Mouse (Mus musculus) CH12.LX (cell line): ENCODE measurements around the gene Uggt2. TPM values are rescaled to one million over a fixed set of nuclear protein-coding genes. Genes with fewer than 3 reads are reported as not detected.

Experiments used
- DNase-seq: peaks from one replicate; pipeline ENCODE4 v3.0.0-alpha.2; 2013; ENCODE audit errors: extremely low read depth
- H3K27ac ChIP-seq: 2 replicates; pipeline ENCODE4 v1.5.1; 2012; ENCODE audit warnings: low read depth, mild to moderate bottlenecking, control low read depth, moderate library complexity; ENCODE audit not compliant: insufficient read depth
- H3K27me3 ChIP-seq: replicated peaks from 2 replicates; pipeline ENCODE3; 2012; ENCODE audit warnings: inconsistent platforms
- H3K36me3 ChIP-seq, 2 experiments: replicated peaks in 1 of 2; 2 replicates each; pipeline versions ENCODE3 to v1.6.1; 2012; ENCODE audit warnings: inconsistent platforms in 1 of 2, low read length in 1 of 2, mild to moderate bottlenecking in 1 of 2, mixed read lengths in 1 of 2, moderate library complexity in 1 of 2; ENCODE audit not compliant: control insufficient read depth in 1 of 2, insufficient read depth in 1 of 2
- H3K4me1 ChIP-seq, 2 experiments: 2 replicates each; pipeline ENCODE4 v1.6.1; 2012; ENCODE audit warnings: inconsistent platforms in 1 of 2, moderate library complexity in 1 of 2; ENCODE audit not compliant: insufficient read depth in 2 of 2, control insufficient read depth in 1 of 2
- H3K4me2 ChIP-seq: 2 replicates; pipeline ENCODE4 v1.6.1; 2012; ENCODE audit warnings: low read depth, mild to moderate bottlenecking, control low read depth; ENCODE audit not compliant: poor library complexity, insufficient read depth, severe bottlenecking
- H3K4me3 ChIP-seq, 3 experiments: fragments of 150-350 bp in 1 of 3; sonication (generic) in 1 of 3; replicated peaks in 1 of 3; 2 replicates each; pipeline versions ENCODE3 to v1.5.1; 2011 to 2012; ENCODE audit warnings: low read depth in 2 of 3, low read length in 2 of 3, mild to moderate bottlenecking in 2 of 3, moderate library complexity in 2 of 3, control low read depth in 1 of 3, improper control_type of control experiment in 1 of 3, inconsistent platforms in 1 of 3, mixed read lengths in 1 of 3; ENCODE audit not compliant: poor library complexity in 1 of 3
- H3K79me2 ChIP-seq: replicated peaks from 2 replicates; pipeline ENCODE4 v1.6.1; 2012; ENCODE audit warnings: mild to moderate bottlenecking, moderate library complexity; ENCODE audit not compliant: control insufficient read depth, poor library complexity, insufficient read depth, severe bottlenecking; ENCODE audit errors: extremely low read depth
- H3K9ac ChIP-seq: 2 replicates; pipeline ENCODE4 v1.6.1; 2012; ENCODE audit warnings: low read depth, mild to moderate bottlenecking, control low read depth, moderate library complexity; ENCODE audit not compliant: insufficient read depth
- H3K9me3 ChIP-seq: replicated peaks from 2 replicates; pipeline ENCODE3; 2012; ENCODE audit warnings: low read length, inconsistent platforms, mixed read lengths
- BHLHE40 ChIP-seq: IDR thresholded peaks from 2 replicates; pipeline ENCODE4 v1.6.1; 2011; ENCODE audit warnings: mild to moderate bottlenecking, low read depth, low read length, improper control_type of control experiment
- CHD1 ChIP-seq: IDR thresholded peaks from 2 replicates; pipeline ENCODE4 v1.6.1; 2012; ENCODE audit warnings: low read depth, low read length, improper control_type of control experiment, inconsistent platforms
- CHD2 ChIP-seq: IDR thresholded peaks from 2 replicates; pipeline ENCODE4 v1.6.1; 2011; ENCODE audit warnings: low read length, improper control_type of control experiment
- CTCF ChIP-seq, 2 experiments: IDR thresholded peaks in 1 of 2; conservative IDR thresholded peaks in 1 of 2; 2 replicates each; pipeline ENCODE4 v1.5.1; 2011 to 2012; ENCODE audit warnings: low read depth in 2 of 2, low read length in 2 of 2, improper control_type of control experiment in 1 of 2, inconsistent platforms in 1 of 2, mild to moderate bottlenecking in 1 of 2, moderate library complexity in 1 of 2
- E2F4 ChIP-seq: IDR thresholded peaks from 2 replicates; pipeline ENCODE4 v1.6.1; 2011; ENCODE audit warnings: low read depth, low read length, improper control_type of control experiment; ENCODE audit not compliant: insufficient replicate concordance
- ELF1 ChIP-seq: IDR thresholded peaks from 2 replicates; pipeline ENCODE4 v1.6.1; 2014; ENCODE audit warnings: low read depth, mild to moderate bottlenecking, inconsistent platforms, low read length, improper control_type of control experiment
- EP300 ChIP-seq: IDR thresholded peaks from 2 replicates; pipeline ENCODE4 v1.6.1; 2011; ENCODE audit warnings: low read length, improper control_type of control experiment
- GABPA ChIP-seq: IDR thresholded peaks from 2 replicates; pipeline ENCODE4 v1.6.1; 2012; ENCODE audit warnings: low read depth, low read length, improper control_type of control experiment, inconsistent platforms; ENCODE audit not compliant: insufficient replicate concordance
- HCFC1 ChIP-seq: IDR thresholded peaks from 2 replicates; pipeline ENCODE4 v1.6.1; 2012; ENCODE audit warnings: low read depth, mild to moderate bottlenecking, inconsistent platforms, low read length, improper control_type of control experiment
- IRF4 ChIP-seq: IDR thresholded peaks from 2 replicates; pipeline ENCODE4 v1.6.1; 2014; ENCODE audit warnings: low read depth, mild to moderate bottlenecking, inconsistent platforms, low read length, improper control_type of control experiment
- JUND ChIP-seq: conservative IDR thresholded peaks from 2 replicates; pipeline ENCODE4 v1.6.1; 2011; ENCODE audit warnings: low read depth, low read length, improper control_type of control experiment
- KAT2A ChIP-seq: IDR thresholded peaks from 2 replicates; pipeline ENCODE4 v1.6.1; 2012; ENCODE audit warnings: low read length, improper control_type of control experiment, inconsistent platforms; ENCODE audit not compliant: insufficient replicate concordance
- MAFK ChIP-seq: IDR thresholded peaks from 2 replicates; pipeline ENCODE4 v1.6.1; 2011; ENCODE audit warnings: low read length, improper control_type of control experiment; ENCODE audit not compliant: insufficient replicate concordance
- MAX ChIP-seq: IDR thresholded peaks from 2 replicates; pipeline ENCODE4 v1.6.1; 2011; ENCODE audit warnings: low read length, improper control_type of control experiment
- MAZ ChIP-seq: IDR thresholded peaks from 2 replicates; pipeline ENCODE4 v1.6.1; 2012; ENCODE audit warnings: low read depth, mild to moderate bottlenecking, inconsistent platforms, low read length, improper control_type of control experiment, moderate library complexity
- MEF2A ChIP-seq: IDR thresholded peaks from 2 replicates; pipeline ENCODE4 v1.6.1; 2014; ENCODE audit warnings: low read depth, mild to moderate bottlenecking, inconsistent platforms, low read length, improper control_type of control experiment, borderline replicate concordance
- MXI1 ChIP-seq: IDR thresholded peaks from 2 replicates; pipeline ENCODE4 v1.6.1; 2011; ENCODE audit warnings: mild to moderate bottlenecking, low read depth, low read length, improper control_type of control experiment
- NRF1 ChIP-seq: IDR thresholded peaks from 2 replicates; pipeline ENCODE4 v1.6.1; 2014; ENCODE audit warnings: low read depth, mild to moderate bottlenecking, inconsistent platforms, low read length, improper control_type of control experiment, moderate library complexity
- PAX5 ChIP-seq: IDR thresholded peaks from 2 replicates; pipeline ENCODE4 v1.6.1; 2012; ENCODE audit warnings: low read length, inconsistent platforms, mixed read lengths
- POLR2A ChIP-seq: IDR thresholded peaks from 2 replicates; pipeline ENCODE4 v1.6.1; 2011; ENCODE audit warnings: low read depth, mild to moderate bottlenecking, improper control_type of control experiment, low read length
- RCOR1 ChIP-seq: conservative IDR thresholded peaks from 2 replicates; pipeline ENCODE4 v1.6.1; 2012; ENCODE audit warnings: low read depth, mild to moderate bottlenecking, inconsistent platforms, low read length, improper control_type of control experiment
- SMC3 ChIP-seq: IDR thresholded peaks from 2 replicates; pipeline ENCODE4 v1.6.1; 2011; ENCODE audit warnings: low read depth, low read length, improper control_type of control experiment
- TBP ChIP-seq: conservative IDR thresholded peaks from 2 replicates; pipeline ENCODE4 v1.6.1; 2011; ENCODE audit warnings: low read depth, low read length, improper control_type of control experiment
- TCF12 ChIP-seq: IDR thresholded peaks from 2 replicates; pipeline ENCODE4 v1.6.1; 2014; ENCODE audit warnings: low read depth, mild to moderate bottlenecking, inconsistent platforms, low read length, improper control_type of control experiment
- UBTF ChIP-seq: IDR thresholded peaks from 2 replicates; pipeline ENCODE4 v1.6.1; 2012; ENCODE audit warnings: low read depth, mild to moderate bottlenecking, inconsistent platforms, low read length, improper control_type of control experiment, moderate library complexity
- USF1 ChIP-seq: IDR thresholded peaks from 2 replicates; pipeline ENCODE4 v1.6.1; 2014; ENCODE audit warnings: low read depth, mild to moderate bottlenecking, inconsistent platforms, low read length, improper control_type of control experiment
- USF2 ChIP-seq: conservative IDR thresholded peaks from 2 replicates; pipeline ENCODE4 v1.6.1; 2011; ENCODE audit warnings: low read depth, low read length, improper control_type of control experiment
- dilution Hi-C: fragments of 300-500 bp; cut with MboI; formaldehyde crosslinking; loops from 2 replicates; pipeline ENCODE4 v1.14.3; 2020; ENCODE audit warnings: low sequenced_read_pairs; ENCODE audit not compliant: extremely low pct_unique_long_range_greater_than_20kb, extremely low pct_ligation_motif_present
- in situ Hi-C: fragments of 300-500 bp; cut with MboI; formaldehyde crosslinking; loops from 3 replicates; pipeline ENCODE4 v1.14.3; 2019; ENCODE audit warnings: low sequenced_read_pairs, low pct_ligation_motif_present, low pct_unique_long_range_greater_than_20kb, mixed read lengths
- polyA plus RNA-seq: library from polyadenylated mRNA; unstranded; fragments of >175 nt; gene quantifications from 2 replicates; pipeline ENCODE4 v1.2.1, GENCODE M21; 2012; ENCODE audit warnings: low read depth; ENCODE audit not compliant: insufficient read length
- total RNA-seq, 2 experiments: library from RNA; depleted of rRNA; stranded (reverse); fragments of 300-350 nt in 1 of 2; fragments of >200 nt in 1 of 2; gene quantifications; 2 replicates each; pipeline ENCODE4 v1.2.3; 2012 to 2014

The Uggt2 gene
- total RNA-seq (2012; rRNA removed) (0.42 and 0.50 TPM in 2 replicates), total RNA-seq (2014; rRNA removed) (1.0 and 1.2 TPM in 2 replicates), polyA plus RNA-seq (0.98 and 1.0 TPM in 2 replicates)

DNA sequence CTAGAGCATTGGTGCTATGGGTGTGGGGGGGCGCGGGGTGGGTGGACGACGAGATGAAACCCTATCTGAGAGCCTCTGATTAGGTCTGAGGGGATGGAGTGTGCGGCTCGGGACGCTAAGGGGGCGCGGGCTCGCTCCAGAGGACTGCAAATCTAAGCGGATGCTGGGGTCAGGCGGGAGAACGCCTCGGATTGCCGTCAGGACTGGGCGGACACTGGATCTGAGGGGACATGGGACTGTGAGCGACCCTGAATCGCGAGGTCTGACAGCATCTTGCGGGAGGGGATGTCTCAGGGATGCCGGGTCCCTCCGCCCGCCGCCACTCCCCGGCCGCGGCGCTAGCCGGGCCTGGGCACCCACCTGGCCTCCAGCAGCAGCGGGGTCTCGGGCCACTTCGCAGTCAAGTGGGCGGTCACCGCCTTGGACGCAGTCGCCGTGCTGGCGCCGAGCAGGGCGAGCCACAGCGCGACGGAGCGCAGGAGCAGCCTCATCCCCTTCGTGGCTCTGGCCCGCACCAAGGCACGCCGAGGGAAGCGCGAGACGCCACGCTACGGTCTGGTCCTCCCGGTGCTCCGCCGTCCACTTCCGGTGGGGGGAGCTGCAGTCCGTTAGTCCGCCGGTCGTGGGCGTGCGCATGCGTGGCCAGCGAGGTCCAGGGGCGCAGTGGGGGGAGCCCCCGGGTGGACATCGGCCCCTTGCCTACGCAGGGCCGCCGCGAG is at the start of gene Uggt2:
TSS of gene Uggt2 (minus strand) at position 580 of the 719 bp plus-strand sequence.
- no peak for DNase-seq
- H3K9ac ChIP-seq, result no peak within 1 kb of the TSS
- H3K36me3 ChIP-seq, result no peaks in the 10 kb centered on the region
- H3K27me3 ChIP-seq, result no peaks in the 10 kb centered on the region
- no peaks in the 10 kb centered on the region for H3K4me1 ChIP-seq
- no peak within 1 kb of the TSS for H3K27ac ChIP-seq
- no peak within 1 kb of the TSS for H3K4me3 ChIP-seq
- no peak within 1 kb of the TSS for H3K4me2 ChIP-seq
- in situ Hi-C loops, result no loop called here
- H3K9me3 ChIP-seq, result peaks cover 10% of the 10 kb centered on the region
- dilution Hi-C loops, result no loop called here
- no peaks in the 10 kb centered on the region for H3K79me2 ChIP-seq
- no peak for TF ChIP-seq IRF4
- no peak for TF ChIP-seq POLR2A
- no peak for TF ChIP-seq USF1
- no peak for TF ChIP-seq USF2
- TF ChIP-seq NRF1, result no peak
- no peak for TF ChIP-seq SMC3
- no peak for TF ChIP-seq MAFK
- no peak for TF ChIP-seq CHD1
- TF ChIP-seq TCF12, result no peak
- TF ChIP-seq JUND, result no peak
- TF ChIP-seq E2F4, result no peak
- TF ChIP-seq UBTF, result no peak
- TF ChIP-seq MAX, result no peak

DNA sequence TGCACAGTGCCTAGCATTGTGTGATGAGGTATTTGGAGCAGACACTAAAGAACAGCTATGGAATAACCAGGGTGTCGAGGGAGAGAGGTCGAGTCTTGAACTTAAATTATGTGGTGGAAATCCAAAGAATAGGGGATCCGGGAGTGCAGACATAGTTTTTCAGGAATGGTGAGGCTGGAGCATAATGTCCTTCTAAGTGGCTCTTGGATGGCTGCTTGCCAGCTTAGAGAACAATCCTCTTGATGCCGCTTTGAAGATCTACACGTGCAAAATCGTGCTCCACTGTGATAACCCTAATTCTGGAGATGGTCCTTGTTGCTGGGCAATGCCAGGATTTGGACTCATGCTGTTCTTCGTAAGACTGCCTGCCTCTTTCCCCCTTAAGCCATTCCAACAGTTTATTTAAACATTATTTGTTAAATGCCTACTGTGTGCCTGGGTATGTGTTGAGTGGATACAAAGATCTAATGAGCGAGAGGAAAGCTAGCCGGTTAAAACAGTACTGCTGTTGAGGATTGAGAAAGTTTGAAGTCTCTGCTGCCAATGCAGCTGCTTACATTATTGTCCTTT is 40.2 kb upstream of the Uggt2 start:
- H3K4me2 ChIP-seq, result no peak overlapping the region

More for the DNA sequence above, 40.2 kb upstream of the Uggt2 start:
- Histone ChIP-seq H3K9ac (no peak overlapping the region), H3K27me3 (no peaks in the 10 kb centered on the region), H3K4me3 (no peak overlapping the region), H3K4me1 (no peaks in the 10 kb centered on the region), H3K36me3 (no peaks in the 10 kb centered on the region), H3K79me2 (no peaks in the 10 kb centered on the region), H3K9me3 (peaks cover 37% of the 10 kb centered on the region), H3K27ac (no peak overlapping the region)
- TF ChIP-seq BHLHE40 (no peak), KAT2A (no peak), HCFC1 (no peak), MAFK (no peak), CHD2 (no peak), MAZ (no peak), CHD1 (no peak), ELF1 (no peak), TBP (no peak), IRF4 (no peak), PAX5 (no peak), MEF2A (no peak), MXI1 (no peak), GABPA (no peak), USF2 (no peak), RCOR1 (no peak), CTCF (conservative IDR thresholded peaks at IDR 0.05 in 1 of 2, IDR thresholded peaks at IDR 0.05 in 1 of 2; ENCODE audit: low read depth in 2 of 2, low read length in 2 of 2) (no peak), EP300 (no peak)
- no peak for DNase-seq
- dilution Hi-C loops (no loop called here), in situ Hi-C loops (no loop called here)
